Mouse (Mus musculus): ENCODE measurements around the gene Isy1. TPM values are rescaled to one million over a fixed set of nuclear protein-coding genes. Genes with fewer than 3 reads are reported as not detected.

Gene Isy1
- polyA plus RNA-seq, 1 experiment, result 51.1 TPM

DNA sequence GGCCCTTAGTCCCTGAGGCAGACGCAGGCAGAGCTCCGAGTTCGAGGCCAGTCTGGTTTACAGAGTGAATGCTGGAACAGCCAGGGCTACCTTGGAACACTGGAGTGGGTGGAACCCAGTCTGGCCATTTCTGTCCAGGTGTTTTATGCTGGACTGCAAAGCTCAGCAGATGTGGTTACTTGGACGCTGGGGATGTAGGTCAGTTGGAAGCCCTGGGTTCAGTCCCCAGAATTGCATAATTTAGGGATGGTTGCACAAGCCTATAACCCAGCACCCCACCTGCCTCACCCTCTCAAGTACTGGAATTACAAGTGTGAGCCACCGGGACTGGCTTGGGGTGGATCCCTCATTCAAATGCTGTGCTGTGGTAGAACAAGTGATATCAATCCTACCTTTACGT lies 27.6 kb upstream of the Isy1 start:
- TF ChIP-seq GATA1 (IDR thresholded peaks at IDR 0.05; ENCODE audit: low read length), result no peak

DNA sequence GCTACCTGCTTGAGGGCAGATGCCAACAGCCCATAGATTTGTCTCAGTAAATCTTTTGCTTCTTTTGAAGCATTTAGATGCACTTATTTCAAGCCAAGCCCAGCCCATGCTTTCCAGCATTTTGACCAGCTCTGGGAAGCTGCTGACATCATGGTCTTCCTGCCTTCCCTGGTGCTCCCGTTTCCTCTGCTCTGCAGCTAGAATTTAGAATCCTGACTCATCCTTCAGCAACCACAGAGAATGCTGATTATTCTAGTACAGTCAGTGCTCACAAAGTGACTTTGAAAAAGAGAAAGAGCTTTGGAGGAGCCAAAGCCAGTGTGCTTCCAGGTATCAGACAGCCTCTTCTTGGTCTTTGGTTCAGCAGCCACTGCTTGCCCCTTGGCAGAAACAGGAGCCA lies 18.5 kb upstream of the Isy1 start:
- no peak for TF ChIP-seq GATA1 (IDR thresholded peaks at IDR 0.05; ENCODE audit: low read length)

- no peak for TF ChIP-seq GATA1 (IDR thresholded peaks at IDR 0.05; ENCODE audit: low read length)
Observed at GRCm38 (mm10) chr6:87853446-87853845, 14.8 kb upstream of the Isy1 start.

GRCm38 (mm10) chr6:87851871-87852270 lies 13.3 kb upstream of the Isy1 start:
- no peak for TF ChIP-seq GATA1 (IDR thresholded peaks at IDR 0.05; ENCODE audit: low read length)

DNA sequence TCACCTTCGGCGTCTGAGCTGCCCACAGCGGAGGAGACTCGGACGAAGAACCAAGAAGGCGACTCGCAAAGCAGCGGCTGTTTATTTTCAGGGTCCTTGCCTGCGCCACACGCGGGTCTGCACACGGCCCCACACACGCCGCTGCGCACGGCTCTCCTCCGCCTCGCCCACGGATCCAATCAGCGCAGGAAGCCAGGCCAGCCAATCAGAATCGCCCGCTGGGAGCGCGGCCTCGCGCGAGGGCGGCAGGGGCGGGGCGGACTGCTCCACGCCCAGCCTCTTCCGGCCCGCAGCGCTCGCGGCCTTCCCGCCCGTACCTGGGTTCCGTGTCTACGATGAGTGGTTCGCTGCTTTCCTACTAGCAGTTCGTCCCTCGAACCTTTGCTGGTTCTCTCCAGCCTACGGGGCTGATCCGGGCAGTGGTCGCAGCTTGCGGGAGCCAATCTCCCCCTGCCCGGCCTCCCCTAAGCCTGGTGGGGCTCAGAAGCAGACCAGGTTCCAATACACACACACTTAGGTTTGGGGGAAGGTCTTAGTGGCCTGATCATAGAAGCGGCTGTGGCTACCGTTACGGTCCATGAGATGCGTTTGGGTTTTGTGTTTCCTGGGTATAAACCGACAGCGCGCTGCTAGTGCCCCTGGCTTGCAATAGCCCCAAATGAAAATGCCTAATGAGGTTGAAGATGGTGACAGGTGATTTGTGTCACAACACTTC lies 12.5 kb upstream of the Isy1 start, which contains the start of gene Cnbp:
Cnbp (minus strand) TSS at position 207 of the 715 bp plus-strand sequence.
- TF ChIP-seq GATA1 (IDR thresholded peaks at IDR 0.05; ENCODE audit: low read length), result no peak

DNA sequence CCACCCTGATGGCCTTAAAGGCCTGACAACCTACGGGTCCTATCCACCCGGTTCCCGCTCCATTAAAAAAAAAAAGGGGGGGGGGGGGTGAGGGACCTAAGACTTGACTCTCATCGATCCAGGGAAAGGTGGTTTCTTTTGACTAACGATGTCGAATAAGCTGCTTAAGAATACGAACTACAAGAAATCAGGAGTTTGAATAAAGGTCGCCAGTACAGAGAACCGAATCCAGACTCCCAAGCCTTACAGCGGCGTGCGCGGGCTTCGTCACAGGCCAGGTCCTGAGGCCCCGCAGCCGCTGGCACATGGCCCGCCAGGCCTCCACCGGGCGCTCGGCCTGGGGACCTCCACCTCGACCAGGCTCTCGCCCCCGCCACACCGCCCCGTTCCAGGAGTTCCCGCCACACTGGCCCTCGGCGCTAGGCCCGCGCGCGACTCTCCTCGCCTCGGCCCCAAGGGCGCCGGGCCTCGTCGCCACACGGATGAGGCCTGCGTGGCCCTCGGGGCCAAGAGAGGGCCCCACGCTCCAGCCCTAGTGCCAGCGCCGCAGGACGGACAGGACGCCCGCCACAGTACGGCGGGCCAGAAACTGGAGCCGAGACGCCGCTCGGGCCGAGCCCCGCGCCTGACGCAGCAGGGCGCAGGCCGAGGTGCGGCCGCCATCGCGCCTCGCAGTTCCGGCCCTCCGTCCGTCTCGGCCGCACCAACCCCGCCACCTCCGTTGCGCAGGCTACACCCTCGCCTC lies 11.7 kb upstream of the Isy1 start:
- TF ChIP-seq GATA1 (IDR thresholded peaks at IDR 0.05; ENCODE audit: low read length), result no peak

GRCm38 (mm10) chr6:87849780-87850154 lies 11.2 kb upstream of the Isy1 start:
- no peak for TF ChIP-seq GATA1 (IDR thresholded peaks at IDR 0.05; ENCODE audit: low read length)

DNA sequence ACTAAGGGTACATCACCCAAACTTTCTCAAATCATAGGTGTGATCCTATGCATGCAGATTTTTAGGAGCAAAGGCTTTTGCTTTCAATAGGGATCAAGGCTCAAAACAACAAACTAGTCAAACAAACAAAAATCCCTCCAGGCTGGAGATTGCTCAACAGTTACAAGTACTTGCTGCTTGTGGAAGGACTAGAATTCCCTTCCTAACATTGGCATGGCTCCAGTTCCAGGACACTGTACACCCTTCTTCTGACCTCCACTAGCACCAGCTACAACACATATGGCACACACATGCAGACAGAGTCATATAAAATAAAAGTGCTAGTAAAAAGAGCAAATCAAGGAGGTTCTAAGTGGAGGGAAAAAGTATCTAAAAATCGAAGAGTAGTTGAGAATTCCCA lies 8.2 kb upstream of the Isy1 start:
- TF ChIP-seq GATA1 (IDR thresholded peaks at IDR 0.05; ENCODE audit: low read length), result no peak

- no peak for TF ChIP-seq GATA1 (IDR thresholded peaks at IDR 0.05; ENCODE audit: low read length)
Observed at GRCm38 (mm10) chr6:87845031-87845695, 6.6 kb upstream of the Isy1 start.

DNA sequence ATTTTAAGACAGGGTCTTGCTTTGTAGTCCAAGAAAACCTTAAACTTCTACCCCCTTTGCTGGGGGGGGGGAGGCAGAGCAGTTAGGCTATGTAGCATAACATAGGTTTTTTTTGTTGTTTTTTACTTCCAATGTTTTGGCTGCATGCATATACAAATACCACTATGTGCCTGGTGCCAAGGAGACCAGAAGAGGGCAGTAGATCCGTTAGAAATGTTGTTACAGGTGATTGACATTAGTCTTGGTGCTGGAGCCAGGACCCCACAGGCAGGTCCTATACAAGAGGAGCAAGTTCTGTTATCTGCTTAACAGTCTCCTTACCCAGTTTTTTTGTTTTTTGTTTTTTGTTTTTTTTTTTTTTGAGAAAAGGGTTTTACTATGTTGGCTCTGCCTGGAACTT lies 3.7 kb upstream of the Isy1 start:
- no peak for TF ChIP-seq GATA1 (IDR thresholded peaks at IDR 0.05; ENCODE audit: low read length)

DNA sequence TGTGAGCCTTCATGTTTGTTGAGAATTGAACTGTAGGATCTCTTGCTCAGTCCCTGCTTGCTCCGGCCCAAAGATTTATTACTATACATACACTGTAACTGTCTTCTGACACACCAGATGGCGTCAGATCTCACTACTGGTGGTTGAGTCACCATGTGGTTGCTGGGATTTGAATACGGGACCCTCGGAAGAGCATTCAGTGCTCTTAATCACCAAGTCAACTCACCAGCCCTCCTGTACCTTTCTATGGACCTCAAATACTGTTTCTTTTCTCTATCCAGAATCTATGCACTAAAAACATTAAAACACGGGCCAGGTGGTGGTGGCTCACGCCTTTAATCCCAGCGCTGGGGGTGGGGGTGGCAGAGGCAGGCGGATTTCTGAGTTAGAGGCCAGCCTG lies 3.0 kb upstream of the Isy1 start:
- no peak for TF ChIP-seq GATA1 (IDR thresholded peaks at IDR 0.05; ENCODE audit: low read length)

GRCm38 (mm10) chr6:87839797-87840341 lies 1.3 kb upstream of the Isy1 start:
- TF ChIP-seq GATA1 (IDR thresholded peaks at IDR 0.05; ENCODE audit: low read length), result no peak

DNA sequence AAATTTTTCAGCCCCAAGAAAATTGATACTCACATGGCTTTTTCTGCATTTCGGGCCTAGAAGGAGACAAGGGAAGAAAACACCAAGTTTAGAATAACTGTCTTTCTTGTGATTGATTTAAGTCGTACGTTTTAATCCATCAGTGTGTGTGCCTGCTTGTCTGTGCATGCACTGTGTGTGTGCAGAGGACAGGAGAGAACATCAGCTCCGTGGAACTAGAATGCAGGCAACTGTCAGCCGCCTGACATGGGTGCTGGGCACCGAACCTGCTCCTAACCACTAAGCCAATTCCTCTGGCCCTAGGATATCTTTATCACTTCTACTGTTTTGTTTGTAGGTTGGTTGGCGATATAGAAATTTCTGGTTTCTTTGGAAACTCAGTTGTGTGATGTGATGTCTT lies 2.9 kb downstream of the Isy1 start, which contains the start of gene Gm45140:
Gm45140 (minus strand) TSS at position 101 of the 400 bp plus-strand sequence.
- TF ChIP-seq GATA1 (IDR thresholded peaks at IDR 0.05; ENCODE audit: low read length), result no peak

DNA sequence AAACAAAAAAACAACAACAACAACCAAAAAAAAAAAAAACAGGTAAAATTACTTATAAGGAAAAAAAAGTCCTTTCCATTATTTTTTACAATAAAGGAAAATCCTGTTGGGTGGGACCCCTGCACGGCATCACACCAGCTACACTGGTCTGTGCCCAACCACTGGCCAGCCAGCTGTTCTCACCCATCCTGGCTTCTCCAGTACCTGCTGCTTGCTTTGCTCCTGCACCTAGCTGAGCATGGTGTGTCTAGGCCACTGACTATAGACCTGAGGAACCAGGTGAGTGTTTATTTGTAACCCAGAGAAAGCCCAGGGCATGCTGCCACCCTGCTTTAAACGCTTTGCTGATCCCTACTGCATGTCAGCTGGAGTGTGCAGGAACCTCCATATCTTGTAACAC lies 18.2 kb downstream of the Isy1 start:
- no peak for TF ChIP-seq GATA1 (IDR thresholded peaks at IDR 0.05; ENCODE audit: low read length)

- no peak for TF ChIP-seq GATA1 (IDR thresholded peaks at IDR 0.05; ENCODE audit: low read length)
Observed at GRCm38 (mm10) chr6:87814486-87814885, 24.1 kb downstream of the Isy1 start.

GRCm38 (mm10) chr6:87812656-87813055 lies 25.9 kb downstream of the Isy1 start:
- TF ChIP-seq GATA1 (IDR thresholded peaks at IDR 0.05; ENCODE audit: low read length), result no peak
